Mouse (Mus musculus): ENCODE measurements around the gene Rftn1. TPM values are rescaled to one million over a fixed set of nuclear protein-coding genes. Genes with fewer than 3 reads are reported as not detected.

Rftn1 gene
- polyA plus RNA-seq, 1 experiment = not detected

- TF ChIP-seq CTCF (IDR thresholded peaks at IDR 0.05; ENCODE audit: insufficient read depth, low read depth, low read length) (no peak), POLR2A (IDR thresholded peaks at IDR 0.05; ENCODE audit: insufficient read depth, low read depth, low read length) (no peak)
- H3K4me3 ChIP-seq (ENCODE audit: insufficient read depth, low read depth, low read length) = no peak overlapping the region
Measured at GRCm38 (mm10) chr17:49989583-49989982, 200.9 kb downstream of the Rftn1 start.

DNA sequence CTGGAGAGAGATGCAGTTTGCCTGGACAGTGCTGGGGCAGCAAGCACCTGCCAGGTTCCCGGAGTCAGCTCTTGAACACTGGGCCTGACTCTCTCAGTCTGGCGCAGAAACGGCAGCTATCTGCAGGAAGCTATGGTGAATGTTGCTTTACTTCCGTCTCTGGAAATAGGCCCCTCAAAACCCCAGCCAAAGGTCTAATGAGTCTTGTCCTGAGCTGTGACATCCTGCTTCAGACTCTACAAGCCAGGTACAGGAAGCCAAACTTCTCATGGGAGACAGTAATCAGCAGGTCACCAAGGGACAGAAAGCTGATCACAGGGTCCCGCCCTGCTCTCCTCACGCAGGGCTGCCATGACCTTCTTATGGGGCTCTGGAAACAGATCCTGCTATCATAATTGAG lies 203.4 kb downstream of the Rftn1 start:
- Histone ChIP-seq H3K27ac (ENCODE audit: insufficient read depth, low read depth, low read length) (no peak overlapping the region), H3K4me3 (ENCODE audit: insufficient read depth, low read depth, low read length) (no peak overlapping the region), H3K4me1 (ENCODE audit: control insufficient read depth, insufficient read depth, low read length) (no peaks in the 10 kb centered on the region)
- WGBS = 98% methylated on average over 6 of the region's 6 CpGs
- TF ChIP-seq CTCF (IDR thresholded peaks at IDR 0.05; ENCODE audit: insufficient read depth, low read depth, low read length) = no peak
- no peak for TF ChIP-seq POLR2A (IDR thresholded peaks at IDR 0.05; ENCODE audit: insufficient read depth, low read depth, low read length)

More at GRCm38 (mm10) chr17:49989583-49989982, 200.9 kb downstream of the Rftn1 start:
- Histone ChIP-seq H3K4me1 (ENCODE audit: control insufficient read depth, insufficient read depth, low read length) (no peaks in the 10 kb centered on the region), H3K27ac (ENCODE audit: insufficient read depth, low read depth, low read length) (no peak overlapping the region)
- WGBS = 56% methylated on average over 8 of the region's 8 CpGs

DNA sequence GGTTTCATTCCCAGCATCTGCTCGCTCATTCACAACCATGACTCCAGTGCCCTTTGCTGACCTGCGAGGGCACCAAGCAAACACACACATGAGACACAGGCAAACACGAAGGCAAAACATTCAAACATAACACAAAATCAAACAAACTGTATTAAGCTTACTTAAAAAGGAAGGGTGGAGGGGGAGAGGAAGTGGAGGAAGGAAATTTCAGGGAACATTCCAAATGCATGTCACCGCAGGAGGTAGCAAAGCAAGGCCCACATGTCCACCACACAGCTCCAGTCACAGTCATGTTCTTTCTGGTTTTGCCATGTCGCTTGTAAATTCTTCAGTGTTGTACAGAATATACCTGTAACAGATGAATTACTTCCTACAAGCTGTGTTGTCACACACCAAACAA lies 207.0 kb downstream of the Rftn1 start:
- WGBS = 92% methylated on average over 5 of the region's 5 CpGs
- TF ChIP-seq CTCF (IDR thresholded peaks at IDR 0.05; ENCODE audit: insufficient read depth, low read depth, low read length) (no peak), POLR2A (IDR thresholded peaks at IDR 0.05; ENCODE audit: insufficient read depth, low read depth, low read length) (no peak)
- no peak overlapping the region for H3K27ac ChIP-seq (ENCODE audit: insufficient read depth, low read depth, low read length)
- no peak overlapping the region for H3K4me3 ChIP-seq (ENCODE audit: insufficient read depth, low read depth, low read length)
- no peaks in the 10 kb centered on the region for H3K4me1 ChIP-seq (ENCODE audit: control insufficient read depth, insufficient read depth, low read length)

- no peak overlapping the region for H3K27ac ChIP-seq (ENCODE audit: insufficient read depth, low read depth, low read length)
- TF ChIP-seq CTCF (IDR thresholded peaks at IDR 0.05; ENCODE audit: insufficient read depth, low read depth, low read length) = no peak
- no peak for TF ChIP-seq POLR2A (IDR thresholded peaks at IDR 0.05; ENCODE audit: insufficient read depth, low read depth, low read length)
- no peak overlapping the region for H3K4me3 ChIP-seq (ENCODE audit: insufficient read depth, low read depth, low read length)
- 93% methylated on average over 6 of the region's 6 CpGs for WGBS
- H3K4me1 ChIP-seq (ENCODE audit: control insufficient read depth, insufficient read depth, low read length) = no peaks in the 10 kb centered on the region
Measured at GRCm38 (mm10) chr17:49982611-49983390, 207.7 kb downstream of the Rftn1 start.

DNA sequence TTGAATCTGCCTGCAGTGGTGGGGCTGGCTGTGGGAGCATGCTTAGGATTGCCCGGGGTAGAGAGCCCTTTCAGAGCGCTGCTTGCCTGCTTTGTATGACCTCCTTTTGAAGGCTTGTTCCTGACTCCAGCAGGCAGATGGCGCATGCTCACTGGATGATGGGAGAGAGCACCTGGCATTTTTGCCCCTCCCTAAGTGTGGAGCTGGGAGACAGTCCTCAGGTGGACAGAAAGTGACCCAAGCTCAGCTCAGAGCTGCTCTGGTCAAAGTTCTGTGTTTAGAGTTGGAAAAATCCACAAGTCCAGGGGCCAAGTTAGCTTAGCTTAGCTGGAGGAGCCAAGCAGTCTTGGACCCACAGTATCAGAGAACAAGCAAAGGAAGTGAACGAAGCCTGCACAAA lies 208.9 kb downstream of the Rftn1 start:
- TF ChIP-seq CTCF (IDR thresholded peaks at IDR 0.05; ENCODE audit: insufficient read depth, low read depth, low read length) (no peak), POLR2A (IDR thresholded peaks at IDR 0.05; ENCODE audit: insufficient read depth, low read depth, low read length) (no peak)
- Histone ChIP-seq H3K27ac (ENCODE audit: insufficient read depth, low read depth, low read length) (no peak overlapping the region), H3K4me3 (ENCODE audit: insufficient read depth, low read depth, low read length) (no peak overlapping the region), H3K4me1 (ENCODE audit: control insufficient read depth, insufficient read depth, low read length) (no peaks in the 10 kb centered on the region)
- 83% methylated on average over 4 of the region's 4 CpGs for WGBS

DNA sequence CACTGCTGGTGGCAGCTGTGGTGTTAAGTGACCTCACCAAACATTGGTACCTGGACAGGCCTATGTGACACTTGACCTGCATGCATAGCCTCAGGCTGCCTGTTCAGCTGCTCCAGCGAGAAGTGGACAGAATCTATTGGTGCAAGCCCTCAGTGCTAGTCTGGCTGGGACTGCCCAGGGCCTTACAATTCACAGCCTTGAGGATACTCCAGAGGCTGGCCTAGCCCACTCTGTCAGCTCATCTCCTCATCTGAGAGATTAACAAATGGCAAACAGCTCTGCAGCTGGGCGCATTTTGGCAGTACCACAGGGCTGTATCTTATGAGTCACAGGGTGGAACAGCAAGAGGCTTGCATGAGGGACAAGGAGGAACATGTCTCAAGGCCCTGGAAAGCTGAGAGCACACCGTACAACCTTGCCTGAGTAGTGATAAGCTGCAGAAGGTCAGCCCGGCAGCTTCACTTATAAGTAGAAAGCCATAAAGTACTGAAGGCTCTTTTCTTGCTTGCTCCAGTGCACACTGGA lies 210.7 kb downstream of the Rftn1 start:
- Histone ChIP-seq H3K27ac (ENCODE audit: insufficient read depth, low read depth, low read length) (no peak overlapping the region), H3K4me3 (ENCODE audit: insufficient read depth, low read depth, low read length) (no peak overlapping the region), H3K4me1 (ENCODE audit: control insufficient read depth, insufficient read depth, low read length) (no peaks in the 10 kb centered on the region)
- TF ChIP-seq POLR2A (IDR thresholded peaks at IDR 0.05; ENCODE audit: insufficient read depth, low read depth, low read length) = no peak
- no peak for TF ChIP-seq CTCF (IDR thresholded peaks at IDR 0.05; ENCODE audit: insufficient read depth, low read depth, low read length)
- over 99% methylated on average over 4 of the region's 4 CpGs for WGBS

GRCm38 (mm10) chr17:49977424-49977790 lies 213.1 kb downstream of the Rftn1 start:
- WGBS = 59% methylated on average over 3 of the region's 3 CpGs
- H3K4me3 ChIP-seq (ENCODE audit: insufficient read depth, low read depth, low read length) = no peak overlapping the region
- no peak overlapping the region for H3K27ac ChIP-seq (ENCODE audit: insufficient read depth, low read depth, low read length)
- H3K4me1 ChIP-seq (ENCODE audit: control insufficient read depth, insufficient read depth, low read length) = no peaks in the 10 kb centered on the region
- TF ChIP-seq CTCF (IDR thresholded peaks at IDR 0.05; ENCODE audit: insufficient read depth, low read depth, low read length) (no peak), POLR2A (IDR thresholded peaks at IDR 0.05; ENCODE audit: insufficient read depth, low read depth, low read length) (no peak)

- Histone ChIP-seq H3K4me1 (ENCODE audit: control insufficient read depth, insufficient read depth, low read length) (no peaks in the 10 kb centered on the region), H3K4me3 (ENCODE audit: insufficient read depth, low read depth, low read length) (no peak overlapping the region), H3K27ac (ENCODE audit: insufficient read depth, low read depth, low read length) (no peak overlapping the region)
- WGBS = 47% methylated on average over 4 of the region's 4 CpGs
- TF ChIP-seq CTCF (IDR thresholded peaks at IDR 0.05; ENCODE audit: insufficient read depth, low read depth, low read length) (no peak), POLR2A (IDR thresholded peaks at IDR 0.05; ENCODE audit: insufficient read depth, low read depth, low read length) (no peak)
Measured at GRCm38 (mm10) chr17:49976678-49977423, 213.6 kb downstream of the Rftn1 start.

DNA sequence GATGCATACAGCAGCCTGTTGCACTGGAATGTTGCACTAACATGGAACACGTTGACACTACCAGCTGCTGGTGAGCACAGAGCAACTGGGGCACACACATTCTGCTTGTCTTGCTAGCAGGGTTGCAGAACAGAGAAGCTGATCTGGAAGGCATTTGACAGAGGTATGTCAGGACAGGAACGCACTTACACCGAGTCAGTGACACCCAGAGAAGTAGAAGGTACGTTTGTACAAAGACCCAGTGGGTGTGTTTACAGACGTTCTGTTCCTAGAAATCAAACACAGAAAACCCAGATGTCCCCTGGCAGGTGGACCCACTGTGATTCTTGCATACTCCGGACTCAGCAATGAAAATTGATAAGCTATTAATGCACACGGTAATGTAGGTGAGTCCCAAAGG lies 215.0 kb downstream of the Rftn1 start:
- H3K4me3 ChIP-seq (ENCODE audit: insufficient read depth, low read depth, low read length) = no peak overlapping the region
- WGBS = 81% methylated on average over 7 of the region's 7 CpGs
- H3K4me1 ChIP-seq (ENCODE audit: control insufficient read depth, insufficient read depth, low read length) = no peaks in the 10 kb centered on the region
- no peak overlapping the region for H3K27ac ChIP-seq (ENCODE audit: insufficient read depth, low read depth, low read length)
- TF ChIP-seq POLR2A (IDR thresholded peaks at IDR 0.05; ENCODE audit: insufficient read depth, low read depth, low read length) = no peak
- no peak for TF ChIP-seq CTCF (IDR thresholded peaks at IDR 0.05; ENCODE audit: insufficient read depth, low read depth, low read length)
